Mouse (Mus musculus): ENCODE measurements around the gene Tprgl. TPM values are rescaled to one million over a fixed set of nuclear protein-coding genes. Genes with fewer than 3 reads are reported as not detected.

Gene Tprgl
- polyA plus RNA-seq, 1 experiment from 2014 or later, result 144 TPM

GRCm38 (mm10) chr4:154159002-154159401, 1.5 kb downstream of the Tprgl start:
- 20% methylated on average over 6 of the region's 6 CpGs for WGBS
- ATAC-seq (ENCODE audit: insufficient number of reproducible peaks, insufficient read depth, low FRiP score, low TSS enrichment), result no peak
- Histone ChIP-seq H3K4me2 (replicated peaks) (peak overlapping the region; percentile 79; the same call in 1 of the 2 replicates), H3K9me3 (no peaks in the 10 kb centered on the region), H3K9ac (no peak overlapping the region), H3K36me3 (peaks cover 46% of the 10 kb centered on the region), H3K27me3 (no peaks in the 10 kb centered on the region), H3K4me1 (peaks cover 16% of the 10 kb centered on the region), H3K4me3 (no peak overlapping the region), H3K27ac (no peak overlapping the region)

DNA sequence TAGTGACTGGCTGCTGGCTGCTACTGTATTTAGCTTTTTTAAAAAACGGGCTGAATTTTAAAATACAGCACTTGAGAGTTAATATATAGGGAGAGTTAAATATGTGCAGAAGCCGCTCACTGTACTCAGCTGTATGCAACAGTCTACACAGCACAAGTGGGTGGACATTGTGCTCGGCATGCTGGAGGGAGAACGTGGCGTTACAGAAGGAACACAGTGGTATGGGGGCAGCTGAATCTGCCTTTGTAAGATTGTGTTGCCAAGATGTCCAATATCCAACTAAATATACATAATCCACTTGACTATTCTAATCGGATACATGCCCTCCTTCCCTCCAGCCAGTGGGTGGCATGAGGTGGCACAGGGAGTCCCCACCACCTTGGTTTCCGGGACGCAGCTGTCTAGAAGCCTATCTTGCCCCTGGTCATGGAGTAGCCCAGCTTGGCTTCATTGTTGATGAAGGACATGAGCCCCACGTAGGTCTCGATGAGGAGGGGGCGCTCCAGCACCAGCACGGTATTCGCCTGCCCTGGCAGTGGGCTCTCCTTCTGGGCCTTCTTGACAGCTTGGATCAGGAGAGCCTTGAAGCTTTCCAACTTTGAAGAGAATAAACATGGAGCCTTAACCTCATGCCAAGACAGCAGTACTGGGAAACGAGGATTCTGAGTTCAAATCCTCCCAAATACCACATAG, 2.4 kb downstream of the Tprgl start:
- H3K36me3 ChIP-seq, result peaks cover 50% of the 10 kb centered on the region
- 94% methylated on average over 14 of the region's 14 CpGs for whole genome bisulfite sequencing
- H3K9me3 ChIP-seq, result no peaks in the 10 kb centered on the region
- H3K4me1 ChIP-seq, result peaks cover 16% of the 10 kb centered on the region
- no peak overlapping the region for H3K9ac ChIP-seq
- no peak overlapping the region for H3K4me2 ChIP-seq (replicated peaks)
- H3K27ac ChIP-seq, result no peak overlapping the region
- ATAC-seq (ENCODE audit: insufficient number of reproducible peaks, insufficient read depth, low FRiP score, low TSS enrichment), result no peak
- H3K4me3 ChIP-seq, result no peak overlapping the region
- no peaks in the 10 kb centered on the region for H3K27me3 ChIP-seq

GRCm38 (mm10) chr4:154156050-154156449, 4.4 kb downstream of the Tprgl start:
- Histone ChIP-seq H3K4me2 (replicated peaks) (no peak overlapping the region), H3K36me3 (peaks cover 69% of the 10 kb centered on the region), H3K9ac (no peak overlapping the region), H3K4me1 (peaks cover 9% of the 10 kb centered on the region), H3K27me3 (no peaks in the 10 kb centered on the region), H3K4me3 (no peak overlapping the region), H3K27ac (no peak overlapping the region), H3K9me3 (no peaks in the 10 kb centered on the region)
- WGBS, result 88% methylated on average over 7 of the region's 7 CpGs
- no peak for ATAC-seq (ENCODE audit: insufficient number of reproducible peaks, insufficient read depth, low FRiP score, low TSS enrichment)

DNA sequence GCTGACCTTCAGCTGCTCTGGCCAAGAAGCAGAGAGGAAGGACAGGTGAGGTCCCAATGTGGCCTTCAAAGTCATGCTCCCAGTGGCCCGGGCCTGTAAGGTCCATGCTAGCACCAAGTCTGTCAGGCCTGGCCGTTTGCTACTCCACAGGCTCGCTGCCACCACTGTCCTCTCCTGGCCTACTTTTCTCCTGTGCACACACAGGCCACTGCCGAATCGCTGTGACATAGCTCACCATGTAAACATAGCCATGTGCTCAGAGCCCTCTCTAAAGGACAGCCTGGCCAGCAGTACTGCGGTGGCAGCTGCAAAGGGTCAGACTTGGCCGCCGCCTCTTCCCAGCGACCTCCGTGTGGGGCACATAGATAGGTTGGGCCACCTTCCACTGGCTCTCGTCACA, 6.4 kb downstream of the Tprgl start:
- no peak overlapping the region for H3K4me2 ChIP-seq (replicated peaks)
- no peaks in the 10 kb centered on the region for H3K9me3 ChIP-seq
- peaks cover under 1% of the 10 kb centered on the region; the same call in 1 of the 2 replicates for H3K4me1 ChIP-seq
- no peak overlapping the region for H3K27ac ChIP-seq
- 65% methylated on average over 11 of the region's 11 CpGs for WGBS
- no peak for ATAC-seq (ENCODE audit: insufficient number of reproducible peaks, insufficient read depth, low FRiP score, low TSS enrichment)
- H3K9ac ChIP-seq, result no peak overlapping the region
- no peak overlapping the region for H3K4me3 ChIP-seq
- no peaks in the 10 kb centered on the region for H3K27me3 ChIP-seq
- peaks cover 86% of the 10 kb centered on the region for H3K36me3 ChIP-seq

- Histone ChIP-seq H3K9ac (no peak overlapping the region), H3K4me2 (replicated peaks) (no peak overlapping the region), H3K4me1 (peaks cover 8% of the 10 kb centered on the region), H3K9me3 (no peaks in the 10 kb centered on the region), H3K36me3 (peaks cover 50% of the 10 kb centered on the region), H3K27ac (no peak overlapping the region), H3K4me3 (no peak overlapping the region), H3K27me3 (peaks cover 6% of the 10 kb centered on the region)
- ATAC-seq (ENCODE audit: insufficient number of reproducible peaks, insufficient read depth, low FRiP score, low TSS enrichment), result no peak
- 84% methylated on average over 10 of the region's 10 CpGs for WGBS
These were observed 14.1 kb downstream of the Tprgl start for GRCm38 (mm10) chr4:154146342-154146741.

DNA sequence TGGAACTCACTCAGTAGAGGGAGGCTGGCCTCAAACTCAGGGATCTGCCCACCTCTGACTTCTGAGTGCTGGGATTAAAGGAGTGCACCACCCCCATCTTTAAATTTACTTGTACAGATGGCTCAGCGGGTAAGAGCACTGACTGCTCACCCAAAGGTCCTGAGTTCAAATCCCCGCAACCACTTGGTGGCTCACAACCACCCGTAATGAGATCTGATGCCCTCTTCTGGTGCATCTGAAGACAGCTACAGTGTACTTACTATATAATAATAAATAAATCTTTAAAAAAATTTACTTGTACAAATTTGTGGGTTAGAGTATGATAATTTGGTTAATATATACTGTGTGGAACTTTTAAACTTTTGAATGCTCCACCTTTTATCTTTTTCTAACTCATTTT, 15.8 kb downstream of the Tprgl start:
- peaks cover 23% of the 10 kb centered on the region for H3K27me3 ChIP-seq
- no peak overlapping the region for H3K9ac ChIP-seq
- no peak overlapping the region for H3K4me2 ChIP-seq (replicated peaks)
- H3K9me3 ChIP-seq, result no peaks in the 10 kb centered on the region
- 83% methylated on average over 3 of the region's 3 CpGs for WGBS
- H3K27ac ChIP-seq, result no peak overlapping the region
- H3K4me3 ChIP-seq, result no peak overlapping the region
- H3K36me3 ChIP-seq, result peaks cover 36% of the 10 kb centered on the region
- no peak for ATAC-seq (ENCODE audit: insufficient number of reproducible peaks, insufficient read depth, low FRiP score, low TSS enrichment)
- peaks cover 22% of the 10 kb centered on the region for H3K4me1 ChIP-seq

- peaks cover 17% of the 10 kb centered on the region for H3K36me3 ChIP-seq
- peak within 1 kb of the TSS; percentile 84 for H3K9ac ChIP-seq
- H3K9me3 ChIP-seq, result no peaks in the 10 kb centered on the region
- H3K4me2 ChIP-seq (replicated peaks), result peak within 1 kb of the TSS; percentile 88
- WGBS, result 3% methylated on average over 48 of the region's 49 CpGs
- H3K4me1 ChIP-seq, result peaks cover 26% of the 10 kb centered on the region
- peak within 1 kb of the TSS; percentile 76 for H3K4me3 ChIP-seq
- H3K27ac ChIP-seq, result peak within 1 kb of the TSS; percentile 81; the same call in 1 of the 2 replicates
- H3K27me3 ChIP-seq, result peaks cover 46% of the 10 kb centered on the region
- peak; percentile 90 for ATAC-seq (ENCODE audit: insufficient number of reproducible peaks, insufficient read depth, low FRiP score, low TSS enrichment)
These were observed 18.0 kb downstream of the Tprgl start, which contains the start of gene Wrap73 for GRCm38 (mm10) chr4:154142211-154143040. Wrap73 (plus strand) TSS chr4:154142372.

GRCm38 (mm10) chr4:154141009-154141867, 19.2 kb downstream of the Tprgl start:
- Histone ChIP-seq H3K4me2 (replicated peaks) (peak overlapping the region; percentile 88), H3K4me3 (peak overlapping the region; percentile 50; the same call in 1 of the 2 replicates), H3K36me3 (peaks cover 6% of the 10 kb centered on the region), H3K27ac (no peak overlapping the region), H3K27me3 (peaks cover 57% of the 10 kb centered on the region), H3K4me1 (peaks cover 26% of the 10 kb centered on the region), H3K9me3 (no peaks in the 10 kb centered on the region), H3K9ac (no peak overlapping the region)
- ATAC-seq (ENCODE audit: insufficient number of reproducible peaks, insufficient read depth, low FRiP score, low TSS enrichment), result no peak
- WGBS, result 3% methylated on average over 42 of the region's 42 CpGs

DNA sequence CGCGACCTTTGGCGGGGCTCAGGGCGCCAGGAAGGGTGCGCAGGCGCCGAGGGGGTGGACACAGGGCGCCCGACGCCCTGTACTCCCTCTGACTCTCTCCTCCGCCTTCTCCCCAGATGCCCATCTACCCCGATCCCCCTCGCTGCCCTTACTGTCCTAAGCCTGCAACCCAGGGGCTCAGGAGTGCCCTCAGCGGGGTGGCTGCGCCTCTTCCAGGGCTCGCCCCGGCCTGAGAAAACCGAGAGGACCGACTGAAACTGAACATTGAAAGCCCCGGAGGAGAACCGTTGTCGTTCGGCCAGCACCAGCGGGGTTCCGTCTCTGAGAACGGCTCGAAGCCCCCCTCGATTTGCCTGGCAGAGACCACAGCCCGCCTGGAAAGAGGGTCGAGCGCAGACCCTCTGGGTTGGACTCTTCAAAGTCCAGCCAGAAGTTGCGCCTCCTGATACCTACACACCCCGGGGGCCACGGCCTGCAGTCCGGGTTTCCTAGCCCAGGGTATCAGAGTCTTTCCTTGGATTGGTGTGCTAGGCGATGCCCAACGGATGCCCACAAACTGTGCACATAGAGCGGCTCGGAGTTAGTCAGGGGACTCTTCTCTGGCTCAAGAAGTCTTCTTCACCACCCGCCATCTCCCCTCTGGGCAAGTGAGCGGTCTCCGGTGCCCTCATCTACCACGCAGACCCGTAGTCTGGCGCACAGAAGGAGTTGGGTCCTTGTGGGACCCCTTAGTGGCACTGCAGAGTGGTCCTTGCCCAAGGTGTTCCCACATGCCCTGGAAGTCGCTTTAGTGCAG, 20.1 kb downstream of the Tprgl start:
- Histone ChIP-seq H3K36me3 (peaks cover 3% of the 10 kb centered on the region; the same call in 1 of the 2 replicates), H3K4me2 (replicated peaks) (peak overlapping the region; percentile 94), H3K27ac (no peak overlapping the region), H3K9ac (peak overlapping the region; percentile 65), H3K4me1 (peaks cover 26% of the 10 kb centered on the region), H3K4me3 (peak overlapping the region; percentile 50), H3K9me3 (no peaks in the 10 kb centered on the region), H3K27me3 (peaks cover 66% of the 10 kb centered on the region)
- no peak for ATAC-seq (ENCODE audit: insufficient number of reproducible peaks, insufficient read depth, low FRiP score, low TSS enrichment)
- 1% methylated on average over 46 of the region's 46 CpGs for WGBS

DNA sequence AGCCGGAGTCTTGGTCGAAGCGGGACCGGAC, 20.5 kb downstream of the Tprgl start, which contains the start of gene Trp73:
TSS of gene Trp73 (minus strand) at position 27 of the 31 bp plus-strand sequence.
- Histone ChIP-seq H3K9ac (peak within 1 kb of the TSS; percentile 65), H3K4me1 (peaks cover 26% of the 10 kb centered on the region), H3K27ac (no peak within 1 kb of the TSS), H3K36me3 (no peaks in the 10 kb centered on the region), H3K4me2 (replicated peaks) (peak within 1 kb of the TSS; percentile 94), H3K9me3 (no peaks in the 10 kb centered on the region), H3K4me3 (peak within 1 kb of the TSS; percentile 50), H3K27me3 (peaks cover 70% of the 10 kb centered on the region)
- WGBS, result 0% methylated on average over 4 of the region's 4 CpGs
- ATAC-seq (ENCODE audit: insufficient number of reproducible peaks, insufficient read depth, low FRiP score, low TSS enrichment), result no peak

- peak overlapping the region; percentile 65 for H3K9ac ChIP-seq
- H3K36me3 ChIP-seq, result no peaks in the 10 kb centered on the region
- H3K4me3 ChIP-seq, result peak overlapping the region; percentile 50
- peaks cover 73% of the 10 kb centered on the region for H3K27me3 ChIP-seq
- H3K4me2 ChIP-seq (replicated peaks), result peak overlapping the region; percentile 94
- H3K9me3 ChIP-seq, result no peaks in the 10 kb centered on the region
- no peak for ATAC-seq (ENCODE audit: insufficient number of reproducible peaks, insufficient read depth, low FRiP score, low TSS enrichment)
- no peak overlapping the region for H3K27ac ChIP-seq
- peaks cover 26% of the 10 kb centered on the region for H3K4me1 ChIP-seq
- under 1% methylated on average over 59 of the region's 59 CpGs for WGBS
These were observed 20.7 kb downstream of the Tprgl start for GRCm38 (mm10) chr4:154139671-154140181.

Measured in embryonic facial prominence, embryonic 12.5 days (tissue).